Mouse (Mus musculus) liver, embryonic 14.5 days (tissue): ENCODE data around the gene Mpv17l2.

Source experiments
- CTCF ChIP-seq: IDR thresholded peaks from 2 replicates; pipeline ENCODE4 v1.5.1; 2016; ENCODE audit warnings: antibody characterized with exemption, low read depth, control low read depth
- EP300 ChIP-seq: IDR thresholded peaks from 2 replicates; pipeline ENCODE4 v1.6.1; 2016; ENCODE audit warnings: antibody characterized with exemption, low read depth

- TF ChIP-seq CTCF = no peak
- TF ChIP-seq EP300 = no peak
Measured at GRCm38 (mm10) chr8:70791975-70792691, 31.4 kb upstream of the Mpv17l2 start.
